Mouse (Mus musculus): Measurements from ENCODE around the gene St6gal1.

- TF ChIP-seq POLR2A (IDR thresholded peaks at IDR 0.05; ENCODE audit: borderline replicate concordance, extremely low read depth, insufficient read depth, insufficient read length, poor library complexity, severe bottlenecking) (no peak), CTCF (IDR thresholded peaks at IDR 0.05; ENCODE audit: borderline replicate concordance, extremely low read depth, insufficient read depth, insufficient read length) (no peak)
Observed at GRCm38 (mm10) chr16:23251445-23251773, 26.9 kb downstream of the St6gal1 start.

Data from brain, embryonic 14.5 days (tissue).